Mouse (Mus musculus) CH12.LX (cell line): ENCODE data around the gene Ddx42. TPM values are rescaled to one million over a fixed set of nuclear protein-coding genes. Genes with fewer than 3 reads are reported as not detected.

ENCODE experiments used
- DNase-seq: peaks from one replicate; pipeline ENCODE4 v3.0.0-alpha.2; 2013; ENCODE audit errors: extremely low read depth
- H3K27ac ChIP-seq: 2 replicates; pipeline ENCODE4 v1.5.1; 2012; ENCODE audit warnings: low read depth, mild to moderate bottlenecking, control low read depth, moderate library complexity; ENCODE audit not compliant: insufficient read depth
- H3K27me3 ChIP-seq: replicated peaks from 2 replicates; pipeline ENCODE3; 2012; ENCODE audit warnings: inconsistent platforms
- H3K36me3 ChIP-seq, 2 experiments: replicated peaks in 1 of 2; 2 replicates each; pipeline versions ENCODE3 to v1.6.1; 2012; ENCODE audit warnings: inconsistent platforms in 1 of 2, low read length in 1 of 2, mild to moderate bottlenecking in 1 of 2, mixed read lengths in 1 of 2, moderate library complexity in 1 of 2; ENCODE audit not compliant: control insufficient read depth in 1 of 2, insufficient read depth in 1 of 2
- H3K4me1 ChIP-seq, 2 experiments: 2 replicates each; pipeline ENCODE4 v1.6.1; 2012; ENCODE audit warnings: inconsistent platforms in 1 of 2, moderate library complexity in 1 of 2; ENCODE audit not compliant: insufficient read depth in 2 of 2, control insufficient read depth in 1 of 2
- H3K4me2 ChIP-seq: 2 replicates; pipeline ENCODE4 v1.6.1; 2012; ENCODE audit warnings: low read depth, mild to moderate bottlenecking, control low read depth; ENCODE audit not compliant: poor library complexity, insufficient read depth, severe bottlenecking
- H3K4me3 ChIP-seq, 3 experiments: fragments of 150-350 bp in 1 of 3; sonication (generic) in 1 of 3; replicated peaks in 1 of 3; 2 replicates each; pipeline versions ENCODE3 to v1.5.1; 2011 to 2012; ENCODE audit warnings: low read depth in 2 of 3, low read length in 2 of 3, mild to moderate bottlenecking in 2 of 3, moderate library complexity in 2 of 3, control low read depth in 1 of 3, improper control_type of control experiment in 1 of 3, inconsistent platforms in 1 of 3, mixed read lengths in 1 of 3; ENCODE audit not compliant: poor library complexity in 1 of 3
- H3K79me2 ChIP-seq: replicated peaks from 2 replicates; pipeline ENCODE4 v1.6.1; 2012; ENCODE audit warnings: mild to moderate bottlenecking, moderate library complexity; ENCODE audit not compliant: control insufficient read depth, poor library complexity, insufficient read depth, severe bottlenecking; ENCODE audit errors: extremely low read depth
- H3K9ac ChIP-seq: 2 replicates; pipeline ENCODE4 v1.6.1; 2012; ENCODE audit warnings: low read depth, mild to moderate bottlenecking, control low read depth, moderate library complexity; ENCODE audit not compliant: insufficient read depth
- H3K9me3 ChIP-seq: replicated peaks from 2 replicates; pipeline ENCODE3; 2012; ENCODE audit warnings: low read length, inconsistent platforms, mixed read lengths
- CHD1 ChIP-seq: IDR thresholded peaks from 2 replicates; pipeline ENCODE4 v1.6.1; 2012; ENCODE audit warnings: low read depth, low read length, improper control_type of control experiment, inconsistent platforms
- CHD2 ChIP-seq: IDR thresholded peaks from 2 replicates; pipeline ENCODE4 v1.6.1; 2011; ENCODE audit warnings: low read length, improper control_type of control experiment
- CTCF ChIP-seq, 2 experiments: IDR thresholded peaks in 1 of 2; conservative IDR thresholded peaks in 1 of 2; 2 replicates each; pipeline ENCODE4 v1.5.1; 2011 to 2012; ENCODE audit warnings: low read depth in 2 of 2, low read length in 2 of 2, improper control_type of control experiment in 1 of 2, inconsistent platforms in 1 of 2, mild to moderate bottlenecking in 1 of 2, moderate library complexity in 1 of 2
- E2F4 ChIP-seq: IDR thresholded peaks from 2 replicates; pipeline ENCODE4 v1.6.1; 2011; ENCODE audit warnings: low read depth, low read length, improper control_type of control experiment; ENCODE audit not compliant: insufficient replicate concordance
- ELF1 ChIP-seq: IDR thresholded peaks from 2 replicates; pipeline ENCODE4 v1.6.1; 2014; ENCODE audit warnings: low read depth, mild to moderate bottlenecking, inconsistent platforms, low read length, improper control_type of control experiment
- EP300 ChIP-seq: IDR thresholded peaks from 2 replicates; pipeline ENCODE4 v1.6.1; 2011; ENCODE audit warnings: low read length, improper control_type of control experiment
- ETS1 ChIP-seq: conservative IDR thresholded peaks from 2 replicates; pipeline ENCODE4 v1.6.1; 2012; ENCODE audit warnings: low read depth, mild to moderate bottlenecking, inconsistent platforms, low read length, improper control_type of control experiment, moderate library complexity
- HCFC1 ChIP-seq: IDR thresholded peaks from 2 replicates; pipeline ENCODE4 v1.6.1; 2012; ENCODE audit warnings: low read depth, mild to moderate bottlenecking, inconsistent platforms, low read length, improper control_type of control experiment
- IRF4 ChIP-seq: IDR thresholded peaks from 2 replicates; pipeline ENCODE4 v1.6.1; 2014; ENCODE audit warnings: low read depth, mild to moderate bottlenecking, inconsistent platforms, low read length, improper control_type of control experiment
- JUN ChIP-seq: IDR thresholded peaks from 2 replicates; pipeline ENCODE4 v1.6.1; 2011; ENCODE audit warnings: low read depth, mild to moderate bottlenecking, low read length, improper control_type of control experiment, moderate library complexity; ENCODE audit not compliant: insufficient read depth
- KAT2A ChIP-seq: IDR thresholded peaks from 2 replicates; pipeline ENCODE4 v1.6.1; 2012; ENCODE audit warnings: low read length, improper control_type of control experiment, inconsistent platforms; ENCODE audit not compliant: insufficient replicate concordance
- MAX ChIP-seq: IDR thresholded peaks from 2 replicates; pipeline ENCODE4 v1.6.1; 2011; ENCODE audit warnings: low read length, improper control_type of control experiment
- MAZ ChIP-seq: IDR thresholded peaks from 2 replicates; pipeline ENCODE4 v1.6.1; 2012; ENCODE audit warnings: low read depth, mild to moderate bottlenecking, inconsistent platforms, low read length, improper control_type of control experiment, moderate library complexity
- MEF2A ChIP-seq: IDR thresholded peaks from 2 replicates; pipeline ENCODE4 v1.6.1; 2014; ENCODE audit warnings: low read depth, mild to moderate bottlenecking, inconsistent platforms, low read length, improper control_type of control experiment, borderline replicate concordance
- MXI1 ChIP-seq: IDR thresholded peaks from 2 replicates; pipeline ENCODE4 v1.6.1; 2011; ENCODE audit warnings: mild to moderate bottlenecking, low read depth, low read length, improper control_type of control experiment
- MYC ChIP-seq: IDR thresholded peaks from 2 replicates; pipeline ENCODE4 v1.6.1; 2011; ENCODE audit warnings: low read depth, mild to moderate bottlenecking, improper control_type of control experiment, low read length
- NELFE ChIP-seq: IDR thresholded peaks from 2 replicates; pipeline ENCODE4 v1.6.1; 2011; ENCODE audit warnings: low read depth, low read length, improper control_type of control experiment
- NRF1 ChIP-seq: IDR thresholded peaks from 2 replicates; pipeline ENCODE4 v1.6.1; 2014; ENCODE audit warnings: low read depth, mild to moderate bottlenecking, inconsistent platforms, low read length, improper control_type of control experiment, moderate library complexity
- PAX5 ChIP-seq: IDR thresholded peaks from 2 replicates; pipeline ENCODE4 v1.6.1; 2012; ENCODE audit warnings: low read length, inconsistent platforms, mixed read lengths
- POLR2A ChIP-seq: IDR thresholded peaks from 2 replicates; pipeline ENCODE4 v1.6.1; 2011; ENCODE audit warnings: low read depth, mild to moderate bottlenecking, improper control_type of control experiment, low read length
- POLR2AphosphoS2 ChIP-seq: IDR thresholded peaks from 2 replicates; pipeline ENCODE4 v1.6.1; 2011; ENCODE audit warnings: low read depth, low read length, improper control_type of control experiment
- RAD21 ChIP-seq: IDR thresholded peaks from 2 replicates; pipeline ENCODE4 v1.6.1; 2011; ENCODE audit warnings: low read depth, mild to moderate bottlenecking, low read length, improper control_type of control experiment, moderate library complexity
- SIN3A ChIP-seq: IDR thresholded peaks from 2 replicates; pipeline ENCODE4 v1.6.1; 2012; ENCODE audit warnings: low read length, improper control_type of control experiment, inconsistent platforms
- TBP ChIP-seq: conservative IDR thresholded peaks from 2 replicates; pipeline ENCODE4 v1.6.1; 2011; ENCODE audit warnings: low read depth, low read length, improper control_type of control experiment
- TCF12 ChIP-seq: IDR thresholded peaks from 2 replicates; pipeline ENCODE4 v1.6.1; 2014; ENCODE audit warnings: low read depth, mild to moderate bottlenecking, inconsistent platforms, low read length, improper control_type of control experiment
- UBTF ChIP-seq: IDR thresholded peaks from 2 replicates; pipeline ENCODE4 v1.6.1; 2012; ENCODE audit warnings: low read depth, mild to moderate bottlenecking, inconsistent platforms, low read length, improper control_type of control experiment, moderate library complexity
- USF1 ChIP-seq: IDR thresholded peaks from 2 replicates; pipeline ENCODE4 v1.6.1; 2014; ENCODE audit warnings: low read depth, mild to moderate bottlenecking, inconsistent platforms, low read length, improper control_type of control experiment
- USF2 ChIP-seq: conservative IDR thresholded peaks from 2 replicates; pipeline ENCODE4 v1.6.1; 2011; ENCODE audit warnings: low read depth, low read length, improper control_type of control experiment
- ZC3H11A ChIP-seq: IDR thresholded peaks from 2 replicates; pipeline ENCODE4 v1.6.1; 2012; ENCODE audit warnings: low read depth, mild to moderate bottlenecking, inconsistent platforms, low read length, improper control_type of control experiment
- ZKSCAN1 ChIP-seq: IDR thresholded peaks from 2 replicates; pipeline ENCODE4 v1.6.1; 2012; ENCODE audit warnings: low read depth, inconsistent platforms, low read length, improper control_type of control experiment, borderline replicate concordance
- ZMIZ1 ChIP-seq: IDR thresholded peaks from 2 replicates; pipeline ENCODE4 v1.6.1; 2012; ENCODE audit warnings: low read depth, mild to moderate bottlenecking, inconsistent platforms, low read length, improper control_type of control experiment
- dilution Hi-C: fragments of 300-500 bp; cut with MboI; formaldehyde crosslinking; loops from 2 replicates; pipeline ENCODE4 v1.14.3; 2020; ENCODE audit warnings: low sequenced_read_pairs; ENCODE audit not compliant: extremely low pct_unique_long_range_greater_than_20kb, extremely low pct_ligation_motif_present
- in situ Hi-C: fragments of 300-500 bp; cut with MboI; formaldehyde crosslinking; loops from 3 replicates; pipeline ENCODE4 v1.14.3; 2019; ENCODE audit warnings: low sequenced_read_pairs, low pct_ligation_motif_present, low pct_unique_long_range_greater_than_20kb, mixed read lengths
- polyA plus RNA-seq: library from polyadenylated mRNA; unstranded; fragments of >175 nt; gene quantifications from 2 replicates; pipeline ENCODE4 v1.2.1, GENCODE M21; 2012; ENCODE audit warnings: low read depth; ENCODE audit not compliant: insufficient read length
- total RNA-seq, 2 experiments: library from RNA; depleted of rRNA; stranded (reverse); fragments of 300-350 nt in 1 of 2; fragments of >200 nt in 1 of 2; gene quantifications; 2 replicates each; pipeline ENCODE4 v1.2.3; 2012 to 2014

Gene Ddx42
- total and polyA plus RNA-seq, 3 experiments = 63.8 to 94.6 (median 65.5) TPM

DNA sequence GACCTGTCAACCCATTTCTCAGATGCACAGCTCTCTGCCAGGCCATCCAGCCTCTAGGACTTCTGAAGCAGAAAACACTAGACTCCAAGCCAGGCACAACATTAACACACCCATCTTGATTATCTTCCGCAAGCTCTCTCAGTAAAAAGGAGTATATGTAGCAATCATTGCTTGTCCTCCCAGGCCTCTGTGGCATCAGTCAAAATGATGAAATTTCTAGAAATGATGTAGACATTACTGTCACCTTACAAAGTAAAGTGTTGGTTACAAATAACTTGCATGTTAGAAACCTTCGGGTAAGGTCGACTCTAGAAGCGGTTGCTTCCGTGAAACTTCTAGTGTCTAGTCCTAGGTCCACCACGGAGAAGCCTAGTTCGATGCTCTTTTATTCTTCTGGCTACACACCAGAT is 1.3 kb upstream of the Ddx42 start:
- no peaks in the 10 kb centered on the region for H3K27me3 ChIP-seq

GRCm38 (mm10) chr11:106215927-106216729 is 598 bp upstream of the Ddx42 start, which contains the start of gene Ccdc47:
TSS of gene Ccdc47 (minus strand) at chr11:106216344.
- H3K27ac ChIP-seq = peak within 1 kb of the TSS; percentile 81
- H3K4me3 ChIP-seq = peak within 1 kb of the TSS; percentile 93 to 97 (median 93)
- H3K27me3 ChIP-seq = no peaks in the 10 kb centered on the region
- H3K9me3 ChIP-seq = no peaks in the 10 kb centered on the region
- peak; percentile 100 for DNase-seq
- peaks cover 81% of the 10 kb centered on the region for H3K79me2 ChIP-seq
- H3K4me1 ChIP-seq = peaks cover 8 to 59% of the 10 kb centered on the region in 2 experiments
- dilution Hi-C loops (no loop called here), in situ Hi-C loops (no loop called here)
- H3K4me2 ChIP-seq = peak within 1 kb of the TSS; percentile 94
- peak within 1 kb of the TSS; percentile 95 for H3K9ac ChIP-seq
- peaks cover 19 to 51% of the 10 kb centered on the region in 2 experiments for H3K36me3 ChIP-seq
- TF ChIP-seq USF2 (no peak), CHD2 (peak; percentile 89), CHD1 (no peak), NRF1 (peak; percentile 94), NELFE (no peak), JUN (peak; percentile 36; the same call in 1 of the 2 replicates), IRF4 (no peak), MAX (peak; percentile 98), ELF1 (no peak), RAD21 (no peak), ZC3H11A (no peak), MXI1 (peak; percentile 93; the same call in 1 of the 2 replicates), HCFC1 (peak; percentile 86), PAX5 (no peak), KAT2A (peak; percentile 67; the same call in 1 of the 2 replicates), POLR2A (peak; percentile 73), POLR2AphosphoS2 (peak; percentile 90; the same call in 1 of the 2 replicates), TCF12 (peak; percentile 11; the same call in 1 of the 2 replicates), MEF2A (no peak), TBP (peak; percentile 89), USF1 (no peak)

More for the DNA sequence above, 1.3 kb upstream of the Ddx42 start:
- H3K4me1 ChIP-seq = peaks cover 8 to 53% of the 10 kb centered on the region in 2 experiments
- H3K9me3 ChIP-seq = no peaks in the 10 kb centered on the region
- H3K9ac ChIP-seq = peak overlapping the region; percentile 95
- peaks cover 74% of the 10 kb centered on the region for H3K79me2 ChIP-seq
- no peak for DNase-seq
- TF ChIP-seq ZMIZ1 (no peak), CTCF (conservative IDR thresholded peaks at IDR 0.05 in 1 of 2, IDR thresholded peaks at IDR 0.05 in 1 of 2; ENCODE audit: low read depth in 2 of 2, low read length in 2 of 2) (no peak), ZC3H11A (no peak), USF2 (no peak), MYC (no peak), ELF1 (0 out of 2 replicates have a peak, but pooled peaks have one; percentile 12), USF1 (no peak), SIN3A (0 out of 2 replicates have a peak, but pooled peaks have one; percentile 71), MXI1 (peak; percentile 9; the same call in 1 of the 2 replicates), EP300 (0 out of 2 replicates have a peak, but pooled peaks have one; percentile 27), ZKSCAN1 (no peak), POLR2AphosphoS2 (no peak), HCFC1 (no peak), RAD21 (no peak), KAT2A (no peak), CHD1 (peak; percentile 63; the same call in 1 of the 2 replicates), MAZ (no peak), JUN (no peak), ETS1 (no peak), MEF2A (no peak), MAX (0 out of 2 replicates have a peak, but pooled peaks have one; percentile 39), E2F4 (no peak), UBTF (0 out of 2 replicates have a peak, but pooled peaks have one; percentile 32)
- dilution Hi-C loops = no loop called here
- peaks cover 24 to 50% of the 10 kb centered on the region in 2 experiments for H3K36me3 ChIP-seq
- H3K27ac ChIP-seq = no peak overlapping the region
- peak overlapping the region; percentile 94 for H3K4me2 ChIP-seq
- peak overlapping the region; percentile 93 to 97 (median 93) for H3K4me3 ChIP-seq
- in situ Hi-C loops = no loop called here
